Mouse (Mus musculus): ENCODE measurements around the gene Olfr700. TPM values are rescaled to one million over a fixed set of nuclear protein-coding genes. Genes with fewer than 3 reads are reported as not detected.

Gene Olfr700
- not detected for polyA plus RNA-seq (2017; shearing (Covaris generic))

DNA sequence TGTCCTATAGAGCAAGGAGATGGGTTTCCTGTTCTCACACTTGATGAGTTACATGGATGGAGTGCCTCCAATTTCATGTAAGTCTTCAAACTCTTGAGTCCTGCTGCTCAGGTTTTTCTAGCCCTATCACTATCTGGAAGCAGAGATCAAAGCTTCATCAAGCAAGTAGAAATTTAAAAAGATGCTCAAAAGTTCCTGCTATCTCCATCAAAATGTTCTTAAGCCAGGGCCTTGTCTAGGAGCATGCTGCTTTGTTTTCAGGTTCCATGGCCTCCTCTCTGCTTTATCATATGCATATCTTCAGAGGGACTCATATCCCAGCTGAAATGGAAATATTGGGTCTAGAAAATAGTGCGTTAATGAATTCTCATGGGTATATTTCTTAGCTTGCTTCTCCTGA lies at the start of gene Olfr700:
TSS of gene Olfr700 (minus strand) at position 101 of the 400 bp plus-strand sequence.

DNA sequence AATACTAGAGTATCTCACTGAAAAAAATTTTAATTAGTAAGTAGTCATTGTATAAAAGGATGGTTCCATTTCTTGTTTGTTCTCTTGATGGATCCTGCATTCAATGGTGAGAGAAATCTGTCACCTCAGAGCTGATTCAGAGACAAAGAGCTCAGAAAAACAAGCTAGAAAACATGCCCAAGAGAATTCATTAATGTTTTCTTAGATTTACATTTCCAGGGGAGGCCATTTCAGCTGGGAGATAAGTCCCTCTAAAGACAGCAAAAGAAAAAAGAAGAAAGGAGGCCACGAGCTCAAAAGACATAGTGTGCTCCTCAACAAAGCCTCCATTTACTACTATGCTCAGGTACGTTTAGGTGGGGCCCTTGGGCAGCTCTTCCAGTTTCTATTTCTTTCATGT lies 34.4 kb upstream of the Olfr700 start, which contains the start of gene Olfr703:
TSS of gene Olfr703 (plus strand) at position 301 of the 400 bp plus-strand sequence.

DNA sequence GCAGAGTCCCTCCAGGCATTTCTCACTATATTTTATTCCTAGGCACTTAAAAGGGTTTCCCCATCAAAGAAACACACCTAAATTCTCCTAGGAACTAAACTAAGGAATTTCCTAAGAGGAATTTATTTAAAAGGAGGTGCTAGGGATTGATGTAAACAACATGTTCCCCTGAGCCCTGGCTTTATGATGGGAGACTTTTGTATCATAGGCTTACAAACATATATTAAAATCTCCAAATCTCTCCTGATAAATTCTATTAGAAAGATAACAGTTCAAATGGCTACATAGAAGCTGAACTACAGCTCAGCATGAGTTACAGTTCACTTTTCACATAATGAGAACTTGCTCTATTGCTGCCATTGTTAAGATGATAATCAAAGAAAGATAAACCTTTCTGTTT lies 25.2 kb upstream of the Olfr700 start, which contains the start of gene Olfr702:
TSS of gene Olfr702 (minus strand) at position 101 of the 400 bp plus-strand sequence.

GRCm38 (mm10) chr7:106813829-106814228 lies 5.2 kb upstream of the Olfr700 start, which contains the start of gene Olfr701:
Gene Olfr701, plus strand, starts transcription at chr7:106814129.

DNA sequence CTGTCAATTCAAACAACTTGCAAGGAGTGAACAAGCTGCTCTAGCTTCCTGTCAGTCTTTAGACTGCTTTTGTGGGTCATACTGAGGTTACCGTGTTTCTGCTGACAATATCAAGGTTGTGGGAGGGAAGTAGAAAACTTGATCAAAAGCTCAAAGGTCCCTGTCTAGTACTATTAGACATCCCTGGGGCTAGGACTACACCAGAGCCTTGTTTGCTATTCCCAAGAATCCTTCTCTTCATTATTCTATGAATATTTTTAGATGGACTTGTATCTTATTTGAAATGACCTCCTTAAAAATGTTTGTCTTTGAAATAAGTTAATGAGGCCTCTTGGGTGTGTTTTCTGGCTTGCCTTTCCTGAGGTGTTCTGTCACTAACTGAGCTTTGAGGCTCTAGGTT lies 15.5 kb downstream of the Olfr700 start, which contains the start of gene Olfr699:
TSS of gene Olfr699 (minus strand) at position 101 of the 400 bp plus-strand sequence.

Other genes starting within 250 kb of the Olfr700 start
- gene Olfr693, start 128.2 kb downstream of the Olfr700 start, polyA plus RNA-seq (2017; shearing (Covaris generic)) = not detected
- gene Olfr694, start 117.0 kb downstream of the Olfr700 start, polyA plus RNA-seq (2017; shearing (Covaris generic)) = not detected
- gene Olfr695, start 92.4 kb downstream of the Olfr700 start, polyA plus RNA-seq (2017; shearing (Covaris generic)) = not detected
- gene Olfr697, start 66.4 kb downstream of the Olfr700 start, polyA plus RNA-seq (2017; shearing (Covaris generic)) = not detected
- gene Olfr698, start 53.4 kb downstream of the Olfr700 start, polyA plus RNA-seq (2017; shearing (Covaris generic)) = not detected
- under 1 TPM; 0.05 to 0.18 TPM for gene Olfr699, start 15.6 kb downstream of the Olfr700 start, polyA plus RNA-seq (2017; shearing (Covaris generic))
- not detected for gene Olfr701, start 5.3 kb upstream of the Olfr700 start, polyA plus RNA-seq (2017; shearing (Covaris generic))
- gene Olfr702, start 25.1 kb upstream of the Olfr700 start, polyA plus RNA-seq (2017; shearing (Covaris generic)) = not detected
- not detected for gene Olfr703, start 34.5 kb upstream of the Olfr700 start, polyA plus RNA-seq (2017; shearing (Covaris generic))
- gene Olfr704, start 54.4 kb upstream of the Olfr700 start, polyA plus RNA-seq (2017; shearing (Covaris generic)) = under 1 TPM in 1 of 2 experiments, not detected in 1; 0.09 TPM
- under 1 TPM in 1 of 2 experiments, not detected in 1; 0.41 TPM for gene Olfr705, start 68.1 kb upstream of the Olfr700 start, polyA plus RNA-seq (2017; shearing (Covaris generic))
- not detected for gene Olfr706, start 79.3 kb upstream of the Olfr700 start, polyA plus RNA-seq (2017; shearing (Covaris generic))
- gene Olfr707, start 92.4 kb upstream of the Olfr700 start, polyA plus RNA-seq (2017; shearing (Covaris generic)) = not detected
- under 1 TPM in 1 of 2 experiments, not detected in 1; 0.28 TPM for gene Olfr1532-ps1, start 99.2 kb upstream of the Olfr700 start, polyA plus RNA-seq (2017; shearing (Covaris generic))
- under 1 TPM in 1 of 2 experiments, not detected in 1; 0.42 TPM for gene Olfr709-ps1, start 123.4 kb upstream of the Olfr700 start, polyA plus RNA-seq (2017; shearing (Covaris generic))
- not detected for gene Olfr710, start 139.5 kb upstream of the Olfr700 start, polyA plus RNA-seq (2017; shearing (Covaris generic))
- gene Olfr6, start 155.1 kb upstream of the Olfr700 start, polyA plus RNA-seq (2017; shearing (Covaris generic)) = under 1 TPM in 1 of 2 experiments, not detected in 1; 0.18 TPM
- gene Olfr711, start 166.6 kb upstream of the Olfr700 start, polyA plus RNA-seq (2017; shearing (Covaris generic)) = under 1 TPM in 1 of 2 experiments, not detected in 1; 0.15 TPM
- gene Olfr2, start 197.2 kb upstream of the Olfr700 start, polyA plus RNA-seq (2017; shearing (Covaris generic)) = not detected
- not detected for gene Olfr713, start 222.3 kb upstream of the Olfr700 start, polyA plus RNA-seq (2017; shearing (Covaris generic))

Measured in activated CD4-positive, CD25-positive, alpha-beta regulatory T cell (primary cell).